Mouse (Mus musculus): ENCODE results near the gene Gabpb2. TPM values are rescaled to one million over a fixed set of nuclear protein-coding genes. Genes with fewer than 3 reads are reported as not detected.

Gabpb2 gene
- polyA plus RNA-seq, 1 experiment = 49.0 TPM

DNA sequence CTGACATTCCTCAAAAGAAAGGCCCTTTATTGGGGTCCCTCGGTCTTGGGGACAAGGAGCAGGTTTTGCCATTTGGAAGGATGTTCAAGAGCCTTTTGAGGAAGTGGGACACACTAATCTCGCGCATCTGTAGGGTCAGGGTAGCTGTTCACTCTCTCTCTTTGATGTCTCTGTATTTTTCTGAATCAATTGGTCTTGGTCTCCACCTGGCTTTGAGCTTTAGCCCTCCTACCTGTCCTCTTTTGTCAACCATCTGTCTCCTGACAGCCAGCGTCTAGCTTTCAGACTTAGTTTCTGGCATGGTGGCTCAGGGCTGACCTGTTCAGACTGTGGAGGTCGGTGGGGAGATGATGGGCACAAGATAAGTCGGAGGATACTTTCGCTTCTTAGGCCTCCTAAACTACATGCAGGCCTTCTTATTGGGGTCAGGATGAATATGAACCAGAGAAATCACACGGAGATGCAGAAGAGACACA lies 58.2 kb downstream of the Gabpb2 start:
- H3K4me3 ChIP-seq (ENCODE audit: low read depth, low read length) = peak overlapping the region; percentile 73
- H3K27me3 ChIP-seq (ENCODE audit: control insufficient read depth, insufficient read depth, low read length, poor library complexity, severe bottlenecking) = no peaks in the 10 kb centered on the region
- no peak overlapping the region for H3K27ac ChIP-seq (ENCODE audit: insufficient read depth, low read length)
- TF ChIP-seq EP300 (IDR thresholded peaks at IDR 0.05; ENCODE audit: insufficient read depth, low read depth, low read length) (no peak), CTCF (IDR thresholded peaks at IDR 0.05; ENCODE audit: low read depth, low read length) (no peak), POLR2A (IDR thresholded peaks at IDR 0.05; ENCODE audit: insufficient read depth, low read length) (no peak)
- H3K4me1 ChIP-seq (ENCODE audit: control insufficient read depth, insufficient read depth, low read length) = peaks cover 20% of the 10 kb centered on the region
- H3K9ac ChIP-seq (ENCODE audit: low read depth, poor library complexity, severe bottlenecking) = no peak overlapping the region
- no peaks in the 10 kb centered on the region for H3K36me3 ChIP-seq (ENCODE audit: control insufficient read depth, insufficient read depth, low read length, poor library complexity, severe bottlenecking)
- H3K9me3 ChIP-seq (replicated peaks; ENCODE audit: control insufficient read depth, insufficient read depth, low read length, poor library complexity, severe bottlenecking) = no peaks in the 10 kb centered on the region

DNA sequence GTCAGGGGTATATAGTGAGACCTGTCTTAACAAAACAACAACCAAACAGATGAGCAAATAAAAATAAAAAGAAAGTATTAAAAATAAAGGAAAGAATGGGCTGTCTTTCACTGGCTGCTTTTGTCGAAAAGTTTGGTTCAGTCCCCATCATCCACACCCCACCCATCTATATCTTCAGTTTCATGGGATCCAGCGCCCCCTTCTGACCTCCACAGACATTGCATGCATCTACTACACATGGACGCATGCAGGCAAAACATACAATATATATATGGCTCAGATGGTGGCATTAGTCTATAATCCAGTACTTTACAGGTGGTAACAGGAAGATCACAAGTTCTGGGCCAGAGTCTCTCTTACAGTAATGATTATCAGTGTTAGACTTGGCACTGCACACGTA lies 63.8 kb downstream of the Gabpb2 start:
- 0 out of 2 replicates have a peak overlapping the region, but pooled peaks have one; percentile 7 for H3K27ac ChIP-seq (ENCODE audit: insufficient read depth, low read length)
- peak overlapping the region; percentile 12; the same call in 1 of the 2 replicates for H3K9ac ChIP-seq (ENCODE audit: low read depth, poor library complexity, severe bottlenecking)
- H3K4me1 ChIP-seq (ENCODE audit: control insufficient read depth, insufficient read depth, low read length) = peaks cover 2% of the 10 kb centered on the region
- H3K4me3 ChIP-seq (ENCODE audit: low read depth, low read length) = no peak overlapping the region
- H3K27me3 ChIP-seq (ENCODE audit: control insufficient read depth, insufficient read depth, low read length, poor library complexity, severe bottlenecking) = no peaks in the 10 kb centered on the region
- no peaks in the 10 kb centered on the region for H3K9me3 ChIP-seq (replicated peaks; ENCODE audit: control insufficient read depth, insufficient read depth, low read length, poor library complexity, severe bottlenecking)
- TF ChIP-seq POLR2A (IDR thresholded peaks at IDR 0.05; ENCODE audit: insufficient read depth, low read length) (no peak), EP300 (IDR thresholded peaks at IDR 0.05; ENCODE audit: insufficient read depth, low read depth, low read length) (no peak), CTCF (IDR thresholded peaks at IDR 0.05; ENCODE audit: low read depth, low read length) (peak; percentile 64)
- no peaks in the 10 kb centered on the region for H3K36me3 ChIP-seq (ENCODE audit: control insufficient read depth, insufficient read depth, low read length, poor library complexity, severe bottlenecking)

DNA sequence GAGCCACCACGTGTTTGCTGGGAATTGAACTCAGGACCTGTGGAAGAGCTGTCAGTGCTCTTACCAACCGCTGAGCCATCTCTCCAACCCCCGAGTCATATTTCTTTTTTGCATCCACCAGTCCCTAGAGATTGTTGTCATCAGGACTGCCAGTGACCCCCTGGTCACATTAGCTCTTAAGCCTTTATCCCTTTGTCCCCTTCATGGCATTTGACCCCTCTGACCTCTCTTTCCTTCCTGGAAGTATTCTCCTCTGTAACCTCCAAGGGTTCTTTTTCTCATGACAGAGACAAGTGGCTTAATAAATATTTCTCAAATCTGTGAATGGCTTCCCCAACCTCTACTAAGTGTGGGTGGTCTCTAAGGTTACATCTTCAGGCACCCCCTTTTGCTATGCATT lies 69.8 kb downstream of the Gabpb2 start:
- Histone ChIP-seq H3K27ac (ENCODE audit: insufficient read depth, low read length) (no peak overlapping the region), H3K4me3 (ENCODE audit: low read depth, low read length) (no peak overlapping the region), H3K27me3 (ENCODE audit: control insufficient read depth, insufficient read depth, low read length, poor library complexity, severe bottlenecking) (no peaks in the 10 kb centered on the region), H3K9ac (ENCODE audit: low read depth, poor library complexity, severe bottlenecking) (no peak overlapping the region), H3K36me3 (ENCODE audit: control insufficient read depth, insufficient read depth, low read length, poor library complexity, severe bottlenecking) (no peaks in the 10 kb centered on the region), H3K9me3 (replicated peaks; ENCODE audit: control insufficient read depth, insufficient read depth, low read length, poor library complexity, severe bottlenecking) (no peaks in the 10 kb centered on the region), H3K4me1 (ENCODE audit: control insufficient read depth, insufficient read depth, low read length) (no peaks in the 10 kb centered on the region)
- no peak for TF ChIP-seq EP300 (IDR thresholded peaks at IDR 0.05; ENCODE audit: insufficient read depth, low read depth, low read length)
- no peak for TF ChIP-seq POLR2A (IDR thresholded peaks at IDR 0.05; ENCODE audit: insufficient read depth, low read length)
- no peak for TF ChIP-seq CTCF (IDR thresholded peaks at IDR 0.05; ENCODE audit: low read depth, low read length)

DNA sequence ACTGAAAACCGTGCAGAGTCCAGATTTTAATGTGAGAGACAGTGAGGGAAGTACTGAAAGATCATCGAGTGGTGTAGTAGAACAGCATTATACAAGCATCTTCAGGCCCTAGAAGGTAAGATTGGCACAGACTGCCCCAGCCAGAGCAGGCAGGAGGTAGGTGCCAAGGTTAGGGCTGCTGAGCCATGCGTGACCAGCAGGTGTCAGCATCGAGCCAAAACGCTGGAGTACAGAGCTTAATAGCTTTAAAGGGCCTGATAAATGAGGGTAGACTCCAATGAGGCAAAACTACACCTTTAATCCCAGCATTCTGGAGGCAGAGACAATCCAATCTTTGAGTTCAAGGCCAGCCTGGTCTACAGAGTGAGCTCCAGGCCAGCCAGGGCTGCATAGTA lies 75.1 kb downstream of the Gabpb2 start:
- peaks cover 2% of the 10 kb centered on the region for H3K4me1 ChIP-seq (ENCODE audit: control insufficient read depth, insufficient read depth, low read length)
- peak; percentile 97 for TF ChIP-seq CTCF (IDR thresholded peaks at IDR 0.05; ENCODE audit: low read depth, low read length)
- TF ChIP-seq POLR2A (IDR thresholded peaks at IDR 0.05; ENCODE audit: insufficient read depth, low read length) = no peak
- no peaks in the 10 kb centered on the region for H3K36me3 ChIP-seq (ENCODE audit: control insufficient read depth, insufficient read depth, low read length, poor library complexity, severe bottlenecking)
- no peak overlapping the region for H3K9ac ChIP-seq (ENCODE audit: low read depth, poor library complexity, severe bottlenecking)
- H3K9me3 ChIP-seq (replicated peaks; ENCODE audit: control insufficient read depth, insufficient read depth, low read length, poor library complexity, severe bottlenecking) = no peaks in the 10 kb centered on the region
- H3K27me3 ChIP-seq (ENCODE audit: control insufficient read depth, insufficient read depth, low read length, poor library complexity, severe bottlenecking) = no peaks in the 10 kb centered on the region
- no peak overlapping the region for H3K27ac ChIP-seq (ENCODE audit: insufficient read depth, low read length)
- H3K4me3 ChIP-seq (ENCODE audit: low read depth, low read length) = no peak overlapping the region

DNA sequence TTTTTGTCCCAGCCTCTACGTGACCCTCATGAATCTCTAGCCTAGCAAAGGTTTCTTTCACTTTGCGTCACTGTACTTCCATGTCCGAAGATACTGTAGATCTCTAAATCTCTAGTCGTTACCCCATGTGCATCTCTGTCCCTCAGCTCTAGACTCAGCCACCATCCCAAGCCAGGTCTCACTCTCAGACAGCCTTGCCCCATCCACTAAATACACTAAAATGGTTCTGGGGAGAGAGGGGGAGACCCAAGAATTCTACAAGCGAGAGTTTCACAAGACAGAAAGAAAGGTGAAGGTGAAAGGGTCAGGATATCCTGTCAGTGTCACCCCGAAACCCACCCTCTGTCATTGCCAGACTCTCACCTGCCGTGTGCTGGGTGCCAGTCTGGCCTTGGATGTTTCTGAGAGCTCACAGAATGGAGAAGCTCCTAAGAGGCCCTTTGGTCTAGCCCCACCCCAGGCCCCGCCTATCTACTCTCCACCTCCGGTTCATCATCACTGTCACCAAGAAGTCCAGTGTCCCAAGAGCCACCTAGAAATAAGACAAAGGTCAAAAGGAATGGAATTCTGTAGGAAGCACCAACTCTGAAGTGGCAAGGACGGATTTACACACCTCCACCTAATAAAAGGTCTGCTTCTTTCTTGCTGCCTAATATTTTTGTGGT lies 75.6 kb downstream of the Gabpb2 start, which contains the start of gene Tnfaip8l2:
Tnfaip8l2 (minus strand) TSS at position 409 of the 665 bp plus-strand sequence.
- Histone ChIP-seq H3K9me3 (replicated peaks; ENCODE audit: control insufficient read depth, insufficient read depth, low read length, poor library complexity, severe bottlenecking) (no peaks in the 10 kb centered on the region), H3K36me3 (ENCODE audit: control insufficient read depth, insufficient read depth, low read length, poor library complexity, severe bottlenecking) (no peaks in the 10 kb centered on the region), H3K4me1 (ENCODE audit: control insufficient read depth, insufficient read depth, low read length) (peaks cover 2% of the 10 kb centered on the region), H3K27me3 (ENCODE audit: control insufficient read depth, insufficient read depth, low read length, poor library complexity, severe bottlenecking) (no peaks in the 10 kb centered on the region), H3K4me3 (ENCODE audit: low read depth, low read length) (no peak within 1 kb of the TSS), H3K27ac (ENCODE audit: insufficient read depth, low read length) (no peak within 1 kb of the TSS), H3K9ac (ENCODE audit: low read depth, poor library complexity, severe bottlenecking) (no peak within 1 kb of the TSS)
- TF ChIP-seq EP300 (IDR thresholded peaks at IDR 0.05; ENCODE audit: insufficient read depth, low read depth, low read length) (no peak), CTCF (IDR thresholded peaks at IDR 0.05; ENCODE audit: low read depth, low read length) (no peak), POLR2A (IDR thresholded peaks at IDR 0.05; ENCODE audit: insufficient read depth, low read length) (no peak)

DNA sequence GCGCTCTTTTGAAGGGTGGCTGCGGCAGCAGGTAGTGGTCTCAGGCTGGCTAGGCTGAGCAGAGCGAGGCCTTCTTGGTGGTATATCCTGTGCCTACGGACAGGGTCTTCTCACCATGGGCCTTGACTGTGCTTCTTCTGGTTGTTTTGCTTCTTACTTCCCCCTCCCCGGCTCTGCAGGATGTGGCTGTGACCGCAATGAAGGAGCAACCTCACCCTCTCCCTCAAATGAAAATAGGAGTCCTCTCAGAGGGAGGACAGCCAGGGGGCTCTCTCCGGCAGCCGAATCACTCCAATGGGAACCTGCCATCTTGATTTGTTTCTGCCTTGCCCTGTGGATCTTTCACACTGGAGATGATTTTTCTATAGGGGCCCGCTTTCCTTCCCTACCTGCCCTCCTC lies 76.2 kb downstream of the Gabpb2 start:
- Histone ChIP-seq H3K4me3 (ENCODE audit: low read depth, low read length) (no peak overlapping the region), H3K9ac (ENCODE audit: low read depth, poor library complexity, severe bottlenecking) (no peak overlapping the region), H3K27ac (ENCODE audit: insufficient read depth, low read length) (no peak overlapping the region), H3K9me3 (replicated peaks; ENCODE audit: control insufficient read depth, insufficient read depth, low read length, poor library complexity, severe bottlenecking) (no peaks in the 10 kb centered on the region), H3K36me3 (ENCODE audit: control insufficient read depth, insufficient read depth, low read length, poor library complexity, severe bottlenecking) (no peaks in the 10 kb centered on the region), H3K4me1 (ENCODE audit: control insufficient read depth, insufficient read depth, low read length) (peaks cover 2% of the 10 kb centered on the region), H3K27me3 (ENCODE audit: control insufficient read depth, insufficient read depth, low read length, poor library complexity, severe bottlenecking) (no peaks in the 10 kb centered on the region)
- no peak for TF ChIP-seq EP300 (IDR thresholded peaks at IDR 0.05; ENCODE audit: insufficient read depth, low read depth, low read length)

Data from ES-Bruce4 (cell line).